Mouse (Mus musculus) lung, embryonic 15.5 days (tissue): ENCODE measurements around the gene Eif4a2. TPM values are rescaled to one million over a fixed set of nuclear protein-coding genes. Genes with fewer than 3 reads are reported as not detected.
"Not testable (repeated sequence)": the region's sequence is repeated elsewhere in the genome, so short reads cannot be mapped to it uniquely, and the experiment has no call there.

Source experiments
- ATAC-seq: fragments of 200-750 bp; cut with Nextera tagmentation; 2 replicates; pipeline ENCODE4 v1.8.0; 2017; ENCODE audit warnings: moderate number of reproducible peaks, borderline replicate concordance; ENCODE audit not compliant: low FRiP score, low TSS enrichment; ENCODE audit errors: extremely low read depth
- H3K27ac ChIP-seq: fragments of 300-500 bp; sonication (generic); 2 replicates; pipeline ENCODE4 v1.5.1; 2015; ENCODE audit warnings: moderate library complexity, mild to moderate bottlenecking, inconsistent platforms
- H3K27me3 ChIP-seq: fragments of 300-500 bp; sonication (generic); 2 replicates; pipeline ENCODE4 v1.6.1; 2015; ENCODE audit warnings: inconsistent platforms
- H3K36me3 ChIP-seq: fragments of 300-500 bp; sonication (generic); 2 replicates; pipeline ENCODE4 v1.6.1; 2015; ENCODE audit warnings: inconsistent platforms
- H3K4me1 ChIP-seq: fragments of 300-500 bp; sonication (generic); 2 replicates; pipeline ENCODE4 v1.6.1; 2015; ENCODE audit warnings: inconsistent platforms
- H3K4me2 ChIP-seq: fragments of 300-500 bp; sonication (generic); 2 replicates; pipeline ENCODE4 v1.6.1; 2015; ENCODE audit warnings: inconsistent platforms, mild to moderate bottlenecking, moderate library complexity
- H3K4me3 ChIP-seq: fragments of 300-500 bp; sonication (generic); 2 replicates; pipeline ENCODE4 v1.5.1; 2015; ENCODE audit warnings: mild to moderate bottlenecking, inconsistent platforms
- H3K9ac ChIP-seq: fragments of 300-500 bp; sonication (generic); 2 replicates; pipeline ENCODE4 v1.6.1; 2015; ENCODE audit warnings: inconsistent platforms
- H3K9me3 ChIP-seq: fragments of 300-500 bp; sonication (generic); 2 replicates; pipeline ENCODE4 v1.6.1; 2016; ENCODE audit warnings: inconsistent platforms
- WGBS: fragments of 180-500 bp; shearing (Covaris S2); methylation state at CpG from one replicate; pipeline ENCODE4 v1.1.7; 2015; 5-methylcytosine and 5-hydroxymethylcytosine counted together
- polyA plus RNA-seq: library from polyadenylated mRNA; unstranded; fragments of >200 nt; fragmentation: Nextera tagmentation; extraction: Ambion mirVana; gene quantifications from 2 replicates; pipeline ENCODE4 v1.2.1, GENCODE M21; 2015

Eif4a2 gene
- polyA plus RNA-seq, result 202 and 203 TPM in 2 replicates

GRCm38 (mm10) chr16:23107231-23107942, at the start of gene Eif4a2:
Gene Eif4a2, plus strand, starts transcription at chr16:23107444.
- H3K9me3 ChIP-seq, result no peaks in the 10 kb centered on the region
- WGBS, result under 1% methylated on average over 71 of the region's 71 CpGs
- peaks cover 40% of the 10 kb centered on the region for H3K4me1 ChIP-seq
- H3K27ac ChIP-seq, result peak within 1 kb of the TSS; percentile 98
- peak within 1 kb of the TSS; percentile 98 for H3K4me3 ChIP-seq
- H3K27me3 ChIP-seq, result no peaks in the 10 kb centered on the region
- H3K36me3 ChIP-seq, result peaks cover 36% of the 10 kb centered on the region
- peak within 1 kb of the TSS; percentile 67 for H3K4me2 ChIP-seq
- peak within 1 kb of the TSS; percentile 100 for H3K9ac ChIP-seq
- ATAC-seq, result peak; percentile 93

DNA sequence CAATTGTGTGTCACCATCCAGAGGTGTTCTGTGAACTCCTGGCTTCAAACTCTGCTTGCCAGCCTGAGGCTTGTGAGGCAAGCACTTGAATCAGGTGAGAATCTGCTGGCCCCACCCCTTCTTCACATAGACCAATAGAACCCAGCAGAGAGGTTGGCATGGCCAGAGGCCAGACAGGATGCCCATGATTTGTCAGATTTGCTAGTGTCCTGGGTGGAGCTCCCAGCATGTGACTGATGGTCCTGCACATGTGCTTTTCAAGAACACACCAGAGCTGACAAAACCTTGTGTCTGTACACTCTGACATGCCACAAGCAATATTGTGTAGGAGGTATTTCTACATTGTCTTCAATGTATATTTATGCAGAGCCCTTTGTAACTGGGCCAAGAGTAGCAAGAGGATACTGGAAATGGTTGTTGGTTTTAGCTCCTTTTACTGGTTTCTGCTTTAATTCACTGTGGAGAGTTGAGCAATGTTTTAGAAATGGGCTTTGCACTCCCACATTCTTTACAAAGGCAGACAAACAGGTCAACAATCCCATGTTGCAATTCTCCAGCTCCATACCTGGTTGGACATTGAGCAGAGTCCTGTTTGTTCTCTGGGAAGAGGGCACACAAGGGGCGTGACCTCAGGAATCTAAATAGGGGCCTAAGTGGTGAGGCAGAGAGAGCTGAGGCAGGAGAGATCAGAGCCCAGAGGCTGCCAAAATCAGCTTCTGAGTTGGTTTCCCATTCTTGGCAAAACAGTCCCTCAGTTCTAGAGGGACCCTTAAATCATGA, 49.4 kb upstream of the Eif4a2 start, which contains the start of gene Kng1:
Kng1 (plus strand) TSS at position 198 of the 780 bp plus-strand sequence.
- not testable (repeated sequence) for H3K27ac ChIP-seq, H3K4me3 ChIP-seq, H3K4me1 ChIP-seq, H3K9me3 ChIP-seq, H3K4me2 ChIP-seq, H3K36me3 ChIP-seq, ATAC-seq, H3K27me3 ChIP-seq, H3K9ac ChIP-seq
- WGBS, result 77% methylated on average over 1 of the region's 1 CpGs

DNA sequence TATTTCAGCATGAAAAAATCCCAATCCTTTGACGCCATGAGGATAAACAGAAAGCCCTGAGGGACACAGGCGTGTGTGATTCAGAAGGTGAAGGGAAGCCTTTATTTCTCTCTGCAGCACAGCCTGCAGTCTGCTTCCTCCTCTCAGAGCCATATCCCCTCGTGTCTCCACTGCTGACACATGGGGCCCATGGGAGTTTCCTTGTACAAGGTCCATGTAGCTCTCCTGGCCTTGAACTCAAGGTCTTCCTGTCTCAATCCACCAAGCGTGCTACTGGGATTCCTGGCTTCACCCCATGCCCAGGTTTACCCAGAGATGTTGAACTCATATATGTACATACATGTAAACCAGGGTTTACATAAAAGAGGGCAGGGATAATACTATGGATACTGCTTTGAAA, 47.6 kb upstream of the Eif4a2 start:
- H3K4me3 ChIP-seq, H3K4me1 ChIP-seq, H3K4me2 ChIP-seq, H3K27ac ChIP-seq, H3K36me3 ChIP-seq, H3K27me3 ChIP-seq, H3K9me3 ChIP-seq, H3K9ac ChIP-seq, ATAC-seq: not testable (repeated sequence)
- WGBS, result 60% methylated on average over 4 of the region's 4 CpGs

GRCm38 (mm10) chr16:23060781-23061325, 46.4 kb upstream of the Eif4a2 start:
- not testable (repeated sequence) for H3K9me3 ChIP-seq, H3K9ac ChIP-seq, H3K36me3 ChIP-seq, ATAC-seq, H3K4me2 ChIP-seq, H3K27ac ChIP-seq, H3K4me1 ChIP-seq, H3K27me3 ChIP-seq, H3K4me3 ChIP-seq
- WGBS, result 78% methylated on average over 5 of the region's 5 CpGs

DNA sequence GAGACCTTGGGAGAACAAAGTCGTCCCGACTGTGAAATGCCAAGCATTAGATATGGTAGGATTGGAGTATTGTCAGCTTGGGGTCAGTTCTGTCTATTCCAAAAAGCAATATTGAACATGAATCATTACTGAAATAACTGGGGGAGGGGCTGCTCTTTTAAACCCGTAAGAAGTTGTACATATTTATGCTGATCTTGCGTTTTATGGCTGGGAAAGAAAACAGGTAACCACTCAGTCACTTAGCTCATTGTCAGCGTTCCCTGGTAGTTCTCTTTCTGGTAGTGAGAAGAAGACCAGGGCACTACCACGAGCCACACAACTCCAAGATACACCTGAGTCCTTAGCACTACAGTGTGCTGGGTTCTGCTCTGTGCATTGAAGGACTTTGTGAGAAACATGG, 29.7 kb upstream of the Eif4a2 start:
- H3K4me2 ChIP-seq, H3K9me3 ChIP-seq, H3K9ac ChIP-seq, ATAC-seq, H3K27ac ChIP-seq, H3K4me1 ChIP-seq, H3K27me3 ChIP-seq, H3K4me3 ChIP-seq, H3K36me3 ChIP-seq: not testable (repeated sequence)
- 83% methylated on average over 6 of the region's 6 CpGs for WGBS

DNA sequence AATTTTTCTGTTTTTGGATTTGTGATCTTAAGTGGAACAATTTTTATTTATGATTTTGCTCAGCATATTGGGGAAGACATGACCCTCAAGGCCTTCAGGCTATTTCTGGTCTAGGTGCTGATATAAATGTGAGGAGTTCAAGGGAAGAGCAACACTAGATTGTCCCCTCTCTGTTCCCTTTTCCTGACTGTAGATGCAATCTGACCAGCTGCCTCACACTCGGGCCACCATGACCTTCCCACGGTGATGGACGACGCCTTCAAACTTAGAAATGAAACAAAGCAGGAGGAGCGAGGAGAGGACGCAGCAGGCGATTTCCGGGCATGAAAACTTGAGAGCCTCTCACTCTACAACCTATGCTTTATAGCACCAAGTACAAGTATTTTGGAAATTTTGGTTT, 20.1 kb upstream of the Eif4a2 start:
- H3K9me3 ChIP-seq, H3K36me3 ChIP-seq, H3K9ac ChIP-seq, H3K27ac ChIP-seq, H3K4me1 ChIP-seq, ATAC-seq, H3K4me2 ChIP-seq, H3K4me3 ChIP-seq, H3K27me3 ChIP-seq: not testable (repeated sequence)
- WGBS, result 58% methylated on average over 8 of the region's 8 CpGs

GRCm38 (mm10) chr16:23087712-23088111, 19.5 kb upstream of the Eif4a2 start:
- H3K4me2 ChIP-seq, H3K4me3 ChIP-seq, H3K36me3 ChIP-seq, H3K9me3 ChIP-seq, H3K27me3 ChIP-seq, H3K9ac ChIP-seq, H3K27ac ChIP-seq, H3K4me1 ChIP-seq, ATAC-seq: not testable (repeated sequence)
- 44% methylated on average over 4 of the region's 4 CpGs for WGBS

- not testable (repeated sequence) for H3K27ac ChIP-seq, ATAC-seq, H3K4me2 ChIP-seq, H3K9me3 ChIP-seq, H3K4me3 ChIP-seq, H3K4me1 ChIP-seq, H3K27me3 ChIP-seq, H3K36me3 ChIP-seq, H3K9ac ChIP-seq
- 83% methylated on average over 1 of the region's 1 CpGs for WGBS
Observed at GRCm38 (mm10) chr16:23088491-23088890, 18.8 kb upstream of the Eif4a2 start.

- H3K27me3 ChIP-seq, H3K27ac ChIP-seq, ATAC-seq, H3K36me3 ChIP-seq, H3K9ac ChIP-seq, H3K4me2 ChIP-seq, H3K4me1 ChIP-seq, H3K4me3 ChIP-seq, H3K9me3 ChIP-seq: not testable (repeated sequence)
Observed at GRCm38 (mm10) chr16:23091345-23091744, 15.9 kb upstream of the Eif4a2 start.

DNA sequence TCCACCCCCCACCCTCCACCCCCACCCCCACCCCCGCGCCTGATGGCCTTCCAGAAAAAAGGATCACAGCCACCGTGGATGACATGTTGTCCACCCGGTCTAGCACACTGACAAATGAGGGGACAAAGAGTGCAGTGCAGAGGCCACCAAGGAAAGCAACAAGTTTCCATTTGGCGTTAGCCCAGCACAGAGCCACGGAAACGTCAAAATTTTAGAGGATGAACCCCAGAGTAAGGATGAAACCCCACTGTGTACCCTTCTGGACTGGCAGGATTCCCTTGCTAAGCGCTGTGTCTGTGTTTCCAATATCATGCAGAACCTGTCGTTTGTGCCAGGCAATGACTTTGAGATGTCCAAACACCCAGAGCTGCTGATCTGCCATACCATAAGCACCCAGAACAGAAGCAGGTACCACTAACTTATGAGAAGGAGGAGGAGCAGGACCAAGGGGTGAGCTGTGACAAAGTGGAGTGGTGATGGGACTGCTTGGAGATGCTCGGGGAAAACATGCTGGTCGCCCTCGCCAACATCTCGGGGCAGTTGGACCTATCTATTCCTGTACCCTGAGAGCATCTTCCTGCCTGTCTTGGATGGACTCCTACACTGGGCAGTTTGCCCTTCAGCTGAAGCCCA, 13.8 kb upstream of the Eif4a2 start:
- H3K4me2 ChIP-seq, result no peak overlapping the region
- no peak overlapping the region for H3K4me3 ChIP-seq
- H3K27me3 ChIP-seq, result no peaks in the 10 kb centered on the region
- no peaks in the 10 kb centered on the region for H3K36me3 ChIP-seq
- no peak for ATAC-seq
- no peaks in the 10 kb centered on the region for H3K4me1 ChIP-seq
- H3K27ac ChIP-seq, result no peak overlapping the region
- WGBS, result 66% methylated on average over 13 of the region's 13 CpGs
- H3K9ac ChIP-seq, result no peak overlapping the region
- no peaks in the 10 kb centered on the region for H3K9me3 ChIP-seq

GRCm38 (mm10) chr16:23094136-23094535, 13.1 kb upstream of the Eif4a2 start:
- Histone ChIP-seq H3K4me2 (no peak overlapping the region), H3K9ac (no peak overlapping the region), H3K9me3 (no peaks in the 10 kb centered on the region), H3K4me1 (no peaks in the 10 kb centered on the region), H3K4me3 (no peak overlapping the region), H3K27ac (no peak overlapping the region), H3K27me3 (no peaks in the 10 kb centered on the region), H3K36me3 (no peaks in the 10 kb centered on the region)
- WGBS, result 84% methylated on average over 6 of the region's 6 CpGs
- no peak for ATAC-seq

GRCm38 (mm10) chr16:23095581-23095980, 11.7 kb upstream of the Eif4a2 start:
- ATAC-seq, H3K9ac ChIP-seq, H3K36me3 ChIP-seq, H3K4me2 ChIP-seq, H3K27ac ChIP-seq, H3K9me3 ChIP-seq, H3K4me1 ChIP-seq, H3K4me3 ChIP-seq, H3K27me3 ChIP-seq: not testable (repeated sequence)
- 91% methylated on average over 5 of the region's 5 CpGs for WGBS
